Mouse (Mus musculus): ENCODE data around the gene Pld5. TPM values are rescaled to one million over a fixed set of nuclear protein-coding genes. Genes with fewer than 3 reads are reported as not detected.
A peak's percentile ranks its signal among the peaks of the same experiment; 100 is the strongest.
"Not testable (repeated sequence)": the region's sequence is repeated elsewhere in the genome, so short reads cannot be mapped to it uniquely, and the experiment has no call there.

Pld5 gene
- total RNA-seq, 1 experiment from 2014 or later = not detected

GRCm38 (mm10) chr1:176013497-176014268, 261.4 kb downstream of the Pld5 start:
- no peak for ATAC-seq (replicated peaks in 1 of 2; ENCODE audit: insufficient read depth in 1 of 2, low FRiP score in 2 of 2, low TSS enrichment in 1 of 2, low read depth in 1 of 2, poor library complexity in 2 of 2, severe bottlenecking in 2 of 2)

- no peak for ATAC-seq (replicated peaks in 1 of 2; ENCODE audit: insufficient read depth in 1 of 2, low FRiP score in 2 of 2, low TSS enrichment in 1 of 2, low read depth in 1 of 2, poor library complexity in 2 of 2, severe bottlenecking in 2 of 2)
Observed at GRCm38 (mm10) chr1:176011535-176011934, 263.6 kb downstream of the Pld5 start.

- ATAC-seq (replicated peaks in 1 of 2; ENCODE audit: insufficient read depth in 1 of 2, low FRiP score in 2 of 2, low TSS enrichment in 1 of 2, low read depth in 1 of 2, poor library complexity in 2 of 2, severe bottlenecking in 2 of 2) = no peak
Observed at GRCm38 (mm10) chr1:176011072-176011471, 264.0 kb downstream of the Pld5 start.

- no peak for ATAC-seq (replicated peaks in 1 of 2; ENCODE audit: insufficient read depth in 1 of 2, low FRiP score in 2 of 2, low TSS enrichment in 1 of 2, low read depth in 1 of 2, poor library complexity in 2 of 2, severe bottlenecking in 2 of 2)
Observed at GRCm38 (mm10) chr1:176008411-176008810, 266.7 kb downstream of the Pld5 start.

GRCm38 (mm10) chr1:176000599-176000998, 274.5 kb downstream of the Pld5 start:
- no peak for ATAC-seq (replicated peaks in 1 of 2; ENCODE audit: insufficient read depth in 1 of 2, low FRiP score in 2 of 2, low TSS enrichment in 1 of 2, low read depth in 1 of 2, poor library complexity in 2 of 2, severe bottlenecking in 2 of 2)

- no peak for ATAC-seq (replicated peaks in 1 of 2; ENCODE audit: insufficient read depth in 1 of 2, low FRiP score in 2 of 2, low TSS enrichment in 1 of 2, low read depth in 1 of 2, poor library complexity in 2 of 2, severe bottlenecking in 2 of 2)
Observed at GRCm38 (mm10) chr1:175997076-175997651, 277.9 kb downstream of the Pld5 start.

- ATAC-seq (replicated peaks in 1 of 2; ENCODE audit: insufficient read depth in 1 of 2, low FRiP score in 2 of 2, low TSS enrichment in 1 of 2, low read depth in 1 of 2, poor library complexity in 2 of 2, severe bottlenecking in 2 of 2) = no peak
Observed at GRCm38 (mm10) chr1:175988912-175989311, 286.2 kb downstream of the Pld5 start.

- ATAC-seq (replicated peaks in 1 of 2; ENCODE audit: insufficient read depth in 1 of 2, low FRiP score in 2 of 2, low TSS enrichment in 1 of 2, low read depth in 1 of 2, poor library complexity in 2 of 2, severe bottlenecking in 2 of 2) = no peak
Observed at GRCm38 (mm10) chr1:175988448-175988847, 286.7 kb downstream of the Pld5 start.

- ATAC-seq (replicated peaks in 1 of 2; ENCODE audit: insufficient read depth in 1 of 2, low FRiP score in 2 of 2, low TSS enrichment in 1 of 2, low read depth in 1 of 2, poor library complexity in 2 of 2, severe bottlenecking in 2 of 2) = not testable (repeated sequence)
Observed at GRCm38 (mm10) chr1:175979014-175979413, 296.1 kb downstream of the Pld5 start, which contains the start of gene Rbm8a2. Gene Rbm8a2, minus strand, starts transcription at chr1:175979114.

- ATAC-seq (replicated peaks in 1 of 2; ENCODE audit: insufficient read depth in 1 of 2, low FRiP score in 2 of 2, low TSS enrichment in 1 of 2, low read depth in 1 of 2, poor library complexity in 2 of 2, severe bottlenecking in 2 of 2) = no peak
Observed at GRCm38 (mm10) chr1:175970710-175971109, 304.4 kb downstream of the Pld5 start.

GRCm38 (mm10) chr1:175967004-175967745, 307.9 kb downstream of the Pld5 start:
- ATAC-seq (replicated peaks in 1 of 2; ENCODE audit: insufficient read depth in 1 of 2, low FRiP score in 2 of 2, low TSS enrichment in 1 of 2, low read depth in 1 of 2, poor library complexity in 2 of 2, severe bottlenecking in 2 of 2) = no peak

GRCm38 (mm10) chr1:175961786-175962185, 313.3 kb downstream of the Pld5 start:
- no peak for ATAC-seq (replicated peaks in 1 of 2; ENCODE audit: insufficient read depth in 1 of 2, low FRiP score in 2 of 2, low TSS enrichment in 1 of 2, low read depth in 1 of 2, poor library complexity in 2 of 2, severe bottlenecking in 2 of 2)

- ATAC-seq (replicated peaks in 1 of 2; ENCODE audit: insufficient read depth in 1 of 2, low FRiP score in 2 of 2, low TSS enrichment in 1 of 2, low read depth in 1 of 2, poor library complexity in 2 of 2, severe bottlenecking in 2 of 2) = no peak
Observed at GRCm38 (mm10) chr1:175950851-175951250, 324.3 kb downstream of the Pld5 start.

GRCm38 (mm10) chr1:175950421-175950820, 324.7 kb downstream of the Pld5 start:
- ATAC-seq (replicated peaks in 1 of 2; ENCODE audit: insufficient read depth in 1 of 2, low FRiP score in 2 of 2, low TSS enrichment in 1 of 2, low read depth in 1 of 2, poor library complexity in 2 of 2, severe bottlenecking in 2 of 2) = no peak

- ATAC-seq (replicated peaks in 1 of 2; ENCODE audit: insufficient read depth in 1 of 2, low FRiP score in 2 of 2, low TSS enrichment in 1 of 2, low read depth in 1 of 2, poor library complexity in 2 of 2, severe bottlenecking in 2 of 2) = no peak
Observed at GRCm38 (mm10) chr1:175946718-175947315, 328.3 kb downstream of the Pld5 start.

GRCm38 (mm10) chr1:175943168-175943567, 331.9 kb downstream of the Pld5 start:
- no peak for ATAC-seq (replicated peaks in 1 of 2; ENCODE audit: insufficient read depth in 1 of 2, low FRiP score in 2 of 2, low TSS enrichment in 1 of 2, low read depth in 1 of 2, poor library complexity in 2 of 2, severe bottlenecking in 2 of 2)

- no peak for ATAC-seq (replicated peaks in 1 of 2; ENCODE audit: insufficient read depth in 1 of 2, low FRiP score in 2 of 2, low TSS enrichment in 1 of 2, low read depth in 1 of 2, poor library complexity in 2 of 2, severe bottlenecking in 2 of 2)
Observed at GRCm38 (mm10) chr1:175938731-175939130, 336.4 kb downstream of the Pld5 start.

GRCm38 (mm10) chr1:175936282-175936737, 338.8 kb downstream of the Pld5 start:
- ATAC-seq (replicated peaks in 1 of 2; ENCODE audit: insufficient read depth in 1 of 2, low FRiP score in 2 of 2, low TSS enrichment in 1 of 2, low read depth in 1 of 2, poor library complexity in 2 of 2, severe bottlenecking in 2 of 2) = peak; percentile 90 to 96

Data from hematopoietic stem cell, adult 5-6 weeks (primary cell).